Mouse (Mus musculus) forebrain, embryonic 16.5 days (tissue): ENCODE measurements around the gene Gstt2. TPM values are rescaled to one million over a fixed set of nuclear protein-coding genes. Genes with fewer than 3 reads are reported as not detected.
A peak's percentile ranks its signal among the peaks of the same experiment; 100 is the strongest.
"Not testable (repeated sequence)": the region's sequence is repeated elsewhere in the genome, so short reads cannot be mapped to it uniquely, and the experiment has no call there.

Source experiments
- ATAC-seq: fragments of 200-750 bp; cut with Nextera tagmentation; 2 replicates; pipeline ENCODE4 v1.8.0; 2017; ENCODE audit warnings: mild to moderate bottlenecking, moderate library complexity
- H3K27ac ChIP-seq: fragments of 300-500 bp; sonication (generic); 2 replicates; pipeline ENCODE4 v1.5.1; 2014; ENCODE audit warnings: low read length, control low read depth
- H3K27me3 ChIP-seq: fragments of 300-500 bp; sonication (generic); replicated peaks from 2 replicates; pipeline ENCODE4 v1.6.1; 2014; ENCODE audit warnings: low read length; ENCODE audit not compliant: control insufficient read depth, insufficient read depth
- H3K36me3 ChIP-seq: fragments of 300-500 bp; sonication (generic); 2 replicates; pipeline ENCODE4 v1.6.1; 2014; ENCODE audit not compliant: control insufficient read depth, insufficient read depth
- H3K4me1 ChIP-seq: fragments of 300-500 bp; sonication (generic); replicated peaks from 2 replicates; pipeline ENCODE4 v1.6.1; 2014; ENCODE audit warnings: low read length; ENCODE audit not compliant: control insufficient read depth, insufficient read depth
- H3K4me2 ChIP-seq: fragments of 300-500 bp; sonication (generic); 2 replicates; pipeline ENCODE4 v1.6.1; 2014; ENCODE audit warnings: mild to moderate bottlenecking, low read length, control low read depth
- H3K4me3 ChIP-seq: fragments of 300-500 bp; sonication (generic); replicated peaks from 2 replicates; pipeline ENCODE4 v1.5.1; 2014; ENCODE audit warnings: mild to moderate bottlenecking, low read length, control low read depth
- H3K9ac ChIP-seq: fragments of 300-500 bp; sonication (generic); replicated peaks from 2 replicates; pipeline ENCODE4 v1.6.1; 2014; ENCODE audit warnings: low read depth, low read length, control low read depth
- H3K9me3 ChIP-seq: fragments of 300-500 bp; sonication (generic); 2 replicates; pipeline ENCODE4 v1.6.1; 2016; ENCODE audit warnings: low read length; ENCODE audit not compliant: control insufficient read depth
- WGBS: fragments of 180-500 bp; shearing (Covaris S2); extraction: QIAGEN DNeasy Blood & Tissue Kit; methylation state at CpG from one replicate; pipeline ENCODE4 v1.1.7; 2014; 5-methylcytosine and 5-hydroxymethylcytosine counted together
- polyA plus RNA-seq: library from polyadenylated mRNA; unstranded; fragments of >200 nt; fragmentation: Nextera tagmentation; extraction: Ambion mirVana; gene quantifications from 2 replicates; pipeline ENCODE4 v1.2.1, GENCODE M21; 2015

The Gstt2 gene
- polyA plus RNA-seq, 1 experiment from 2014 or later, result 4.2 TPM

DNA sequence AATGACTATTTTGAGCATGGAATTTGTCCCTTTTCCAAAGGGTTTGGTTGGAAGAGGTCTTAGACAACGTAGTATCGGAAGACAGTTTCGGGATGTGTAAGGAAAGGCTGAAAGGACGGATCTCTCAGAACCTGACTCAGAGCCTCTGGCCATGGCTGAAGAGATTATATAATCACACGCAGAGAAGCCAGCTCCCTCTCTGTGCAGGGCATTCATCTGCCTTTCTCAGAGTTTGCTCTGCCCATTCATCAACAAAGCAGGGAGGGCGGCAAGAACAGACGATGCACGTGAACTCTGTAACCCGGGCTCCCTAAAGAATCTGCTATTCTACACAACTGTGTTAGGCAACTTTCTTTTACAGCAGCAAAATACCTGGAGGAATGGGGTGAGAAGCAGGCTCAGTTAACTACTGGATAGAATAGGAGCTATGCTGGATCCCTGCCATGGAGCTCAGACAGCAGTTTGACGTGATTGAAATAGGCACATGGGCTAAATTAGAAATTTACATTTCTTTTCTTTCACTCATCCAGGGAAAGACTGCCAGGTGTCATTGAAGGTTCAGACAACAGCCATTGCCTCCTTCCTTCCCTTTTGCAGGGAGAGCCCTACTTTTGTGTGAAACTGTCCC, 36.4 kb upstream of the Gstt2 start:
- H3K9ac ChIP-seq, result peak overlapping the region; percentile 59
- no peaks in the 10 kb centered on the region for H3K9me3 ChIP-seq
- H3K4me2 ChIP-seq, result peak overlapping the region; percentile 72
- no peaks in the 10 kb centered on the region for H3K27me3 ChIP-seq
- WGBS, result 2% methylated on average over 10 of the region's 10 CpGs
- peaks cover 14% of the 10 kb centered on the region for H3K4me1 ChIP-seq
- peak overlapping the region; percentile 38 for H3K4me3 ChIP-seq
- H3K27ac ChIP-seq, result peak overlapping the region; percentile 56
- ATAC-seq, result no peak
- no peaks in the 10 kb centered on the region for H3K36me3 ChIP-seq

DNA sequence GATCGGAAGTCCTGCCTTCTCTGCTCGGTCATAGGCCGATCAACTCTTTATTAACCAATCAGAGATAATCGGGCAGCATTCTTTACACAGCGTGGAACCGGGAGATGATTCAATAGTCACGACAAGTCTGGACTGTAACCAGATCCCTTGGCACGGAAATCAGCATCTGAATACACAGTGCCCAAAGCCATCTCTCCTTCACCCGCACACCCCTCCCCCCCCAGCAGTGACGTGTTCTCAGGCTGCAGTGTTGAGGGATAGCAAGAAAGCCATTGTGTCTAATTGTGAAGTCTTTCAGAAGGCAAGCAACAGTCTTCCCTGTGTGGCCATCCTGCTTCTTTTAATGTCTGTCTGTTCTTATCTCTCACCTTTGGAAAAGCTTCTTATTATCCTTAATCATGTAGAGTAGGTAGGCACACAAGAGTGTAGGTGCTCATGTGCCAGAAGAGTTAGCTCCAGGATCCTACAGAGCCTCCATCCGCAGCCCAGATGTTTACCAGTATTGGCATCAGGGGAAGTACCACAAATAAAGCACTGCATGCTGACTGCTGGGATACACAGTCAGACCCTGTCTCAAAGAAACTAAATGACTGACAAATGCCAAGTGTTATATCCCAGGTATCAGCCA, 35.8 kb upstream of the Gstt2 start:
- peak overlapping the region; percentile 59 for H3K9ac ChIP-seq
- WGBS, result under 1% methylated on average over 11 of the region's 11 CpGs
- no peaks in the 10 kb centered on the region for H3K9me3 ChIP-seq
- H3K27me3 ChIP-seq, result no peaks in the 10 kb centered on the region
- H3K4me3 ChIP-seq, result peak overlapping the region; percentile 38
- H3K4me2 ChIP-seq, result peak overlapping the region; percentile 72
- ATAC-seq, result peak; percentile 99
- H3K4me1 ChIP-seq, result peaks cover 14% of the 10 kb centered on the region
- no peaks in the 10 kb centered on the region for H3K36me3 ChIP-seq
- H3K27ac ChIP-seq, result peak overlapping the region; percentile 56

DNA sequence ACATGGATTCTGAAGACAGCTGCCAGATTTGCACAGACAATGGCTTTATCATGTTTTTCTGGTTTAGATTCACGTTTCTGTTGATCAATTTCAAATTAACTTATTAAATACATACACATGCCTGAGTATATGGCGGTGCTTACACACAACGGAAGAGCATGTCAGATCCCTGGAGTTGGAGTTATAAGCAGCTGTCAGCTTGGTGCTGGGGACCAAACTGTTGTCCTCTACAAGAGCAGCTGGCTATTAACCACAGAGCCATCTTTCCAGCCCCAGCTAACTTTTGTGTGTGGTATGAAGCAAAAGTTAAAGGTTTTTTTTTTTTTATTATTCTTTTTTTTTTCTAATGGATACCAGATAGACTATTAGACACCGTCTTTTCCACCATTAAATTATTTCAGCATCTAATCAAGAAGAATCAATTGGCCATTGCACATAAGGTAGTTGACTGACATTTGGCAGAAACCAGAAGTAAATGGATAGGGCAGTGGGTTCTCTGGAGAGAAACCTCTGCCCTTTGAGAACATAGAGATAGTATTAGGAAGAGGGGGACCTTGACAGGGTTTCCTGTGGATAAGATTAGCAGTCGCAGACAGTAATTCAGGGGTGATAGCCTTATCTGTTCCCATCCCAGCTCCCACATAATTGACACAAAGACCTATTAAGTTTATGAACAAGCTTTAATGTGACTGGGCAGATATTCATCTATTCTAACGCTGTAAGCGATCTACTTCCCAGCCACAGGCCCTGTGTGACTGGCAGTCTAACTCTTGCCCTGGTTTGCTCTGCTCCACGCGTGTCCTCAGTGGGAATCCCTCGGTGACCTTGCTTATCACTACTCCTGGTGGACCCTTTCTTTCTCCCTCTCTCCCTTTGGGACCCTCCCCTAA, 35.0 kb upstream of the Gstt2 start:
- WGBS, result 37% methylated on average over 10 of the region's 10 CpGs
- Histone ChIP-seq H3K27me3 (no peaks in the 10 kb centered on the region), H3K4me1 (peaks cover 14% of the 10 kb centered on the region), H3K36me3 (no peaks in the 10 kb centered on the region), H3K27ac (peak overlapping the region; percentile 56), H3K9me3 (no peaks in the 10 kb centered on the region), H3K9ac (peak overlapping the region; percentile 59), H3K4me2 (peak overlapping the region; percentile 72), H3K4me3 (peak overlapping the region; percentile 38)
- ATAC-seq, result no peak

DNA sequence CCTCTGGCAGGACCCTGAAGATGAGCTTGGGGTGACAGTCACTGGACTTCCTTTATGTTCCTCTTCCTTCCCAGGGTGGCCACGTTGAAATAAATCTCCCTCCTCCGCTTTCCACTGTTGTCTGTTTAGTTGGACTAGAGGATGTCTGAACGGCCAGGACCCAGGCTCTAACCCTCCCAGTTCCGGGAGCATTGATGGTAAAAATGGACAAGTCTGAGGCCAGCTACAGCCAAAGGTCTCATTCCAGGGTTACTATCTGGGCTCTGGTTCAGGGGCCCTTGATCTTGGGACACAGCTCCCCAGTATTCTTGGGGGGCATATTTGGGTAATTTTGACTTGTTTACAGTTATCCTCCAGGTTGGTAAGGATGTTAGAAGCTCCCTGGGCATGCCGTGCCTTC, 24.4 kb upstream of the Gstt2 start:
- 67% methylated on average over 5 of the region's 5 CpGs for WGBS
- Histone ChIP-seq H3K27ac (no peak overlapping the region), H3K4me1 (peaks cover 23% of the 10 kb centered on the region), H3K4me3 (no peak overlapping the region), H3K4me2 (no peak overlapping the region), H3K27me3 (no peaks in the 10 kb centered on the region), H3K36me3 (0 out of 2 replicates have a peak, but pooled peaks cover 2% of the 10 kb centered on the region), H3K9ac (no peak overlapping the region), H3K9me3 (no peaks in the 10 kb centered on the region)
- no peak for ATAC-seq

DNA sequence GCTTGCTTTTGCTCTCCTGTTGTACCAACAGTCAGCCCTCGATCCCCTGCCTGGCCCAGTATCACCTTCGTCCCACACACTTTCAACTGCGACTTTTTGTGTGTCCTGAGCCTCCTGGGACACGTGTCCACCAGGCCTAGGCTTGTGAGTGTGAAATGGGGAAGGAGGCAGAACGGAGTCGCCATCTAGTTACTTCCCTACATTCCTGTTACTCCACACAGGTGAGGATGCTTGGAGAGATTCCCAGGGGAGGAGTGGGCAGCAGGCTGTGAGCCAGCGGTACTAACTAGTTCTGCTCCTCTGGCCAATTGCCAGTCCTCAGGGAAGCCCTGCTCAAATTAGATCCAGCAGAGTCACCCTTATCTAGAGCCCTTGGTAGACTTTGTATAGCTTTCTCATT, 23.5 kb upstream of the Gstt2 start:
- 20% methylated on average over 7 of the region's 7 CpGs for WGBS
- ATAC-seq, result no peak
- no peaks in the 10 kb centered on the region for H3K27me3 ChIP-seq
- H3K4me2 ChIP-seq, result peak overlapping the region; percentile 81
- H3K36me3 ChIP-seq, result 0 out of 2 replicates have a peak, but pooled peaks cover 2% of the 10 kb centered on the region
- H3K9ac ChIP-seq, result peak overlapping the region; percentile 92; the same call in 1 of the 2 replicates
- H3K9me3 ChIP-seq, result no peaks in the 10 kb centered on the region
- peak overlapping the region; percentile 90 for H3K27ac ChIP-seq
- H3K4me3 ChIP-seq, result peak overlapping the region; percentile 85; the same call in 1 of the 2 replicates
- H3K4me1 ChIP-seq, result peaks cover 23% of the 10 kb centered on the region

DNA sequence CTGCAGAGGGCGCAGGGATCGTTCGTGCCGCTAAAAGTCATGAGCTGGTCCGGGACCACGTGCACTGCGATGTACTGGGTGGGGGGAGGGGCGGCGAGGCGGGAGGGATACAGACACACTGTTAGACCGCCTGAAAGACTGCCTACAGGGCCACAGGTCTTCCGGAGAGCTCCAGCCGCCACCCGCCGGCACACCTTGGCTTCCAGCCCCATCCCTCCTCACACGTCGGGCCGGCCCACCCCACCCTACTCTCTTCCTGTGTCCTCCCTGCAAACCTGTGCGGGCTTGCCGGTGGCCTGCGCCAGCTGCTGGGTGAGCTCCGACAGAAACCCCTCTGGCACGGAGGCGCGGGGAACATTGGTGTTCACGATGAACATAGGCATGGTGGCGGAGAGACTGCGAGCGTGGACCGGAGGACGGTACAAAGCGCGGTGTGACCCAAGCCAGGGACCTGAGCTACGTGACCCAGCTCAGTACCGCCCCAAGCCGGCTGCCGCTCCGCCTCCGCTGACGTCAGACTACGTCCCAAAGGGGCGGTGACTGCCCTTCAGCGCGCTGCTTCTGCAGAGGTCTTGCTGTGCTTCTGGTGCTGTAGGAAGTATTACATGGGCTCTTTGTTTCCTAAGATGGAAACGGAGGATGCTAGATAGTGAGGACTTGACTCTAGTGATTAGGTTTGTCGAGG, 22.7 kb upstream of the Gstt2 start, which contains the start of gene Mif:
Mif (minus strand) TSS at position 455 of the 685 bp plus-strand sequence.
- WGBS, result 0% methylated on average over 37 of the region's 46 CpGs
- peaks cover 23% of the 10 kb centered on the region for H3K4me1 ChIP-seq
- not testable (repeated sequence) for H3K9me3 ChIP-seq, H3K27me3 ChIP-seq, H3K36me3 ChIP-seq
- H3K4me3 ChIP-seq, result peak within 1 kb of the TSS; percentile 85
- peak; percentile 97 for ATAC-seq
- peak within 1 kb of the TSS; percentile 92 for H3K9ac ChIP-seq
- H3K4me2 ChIP-seq, result peak within 1 kb of the TSS; percentile 81
- H3K27ac ChIP-seq, result peak within 1 kb of the TSS; percentile 90

DNA sequence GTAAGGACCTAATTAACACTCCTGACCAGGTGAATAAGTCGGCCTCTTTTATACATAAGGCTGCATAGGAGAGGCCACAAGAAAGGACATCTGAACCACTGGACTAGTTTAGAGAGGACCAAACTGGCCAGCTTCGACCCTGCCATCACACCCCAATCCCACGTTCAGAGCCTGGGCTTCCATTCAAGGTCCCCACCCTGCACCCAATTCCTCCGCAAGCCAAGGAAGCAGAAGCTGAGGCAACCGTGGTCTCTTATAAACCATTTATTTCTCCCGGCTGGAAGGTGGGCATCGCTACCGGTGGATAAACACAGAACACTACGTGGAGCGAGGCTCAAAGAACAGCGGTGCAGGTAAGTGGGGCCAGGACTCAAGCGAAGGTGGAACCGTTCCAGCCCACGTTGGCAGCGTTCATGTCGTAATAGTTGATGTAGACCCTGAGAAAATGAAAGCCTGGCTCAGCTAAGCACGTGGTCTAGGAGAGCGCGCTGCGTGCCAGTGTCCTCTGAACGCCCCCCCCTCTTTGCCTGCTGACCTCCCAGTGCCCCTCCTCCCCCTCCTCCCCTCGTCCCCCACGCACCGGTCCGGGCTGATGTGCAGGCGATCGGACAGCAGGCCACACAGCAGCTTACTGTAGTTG, 22.0 kb upstream of the Gstt2 start:
- H3K4me3 ChIP-seq, result peak overlapping the region; percentile 85

DNA sequence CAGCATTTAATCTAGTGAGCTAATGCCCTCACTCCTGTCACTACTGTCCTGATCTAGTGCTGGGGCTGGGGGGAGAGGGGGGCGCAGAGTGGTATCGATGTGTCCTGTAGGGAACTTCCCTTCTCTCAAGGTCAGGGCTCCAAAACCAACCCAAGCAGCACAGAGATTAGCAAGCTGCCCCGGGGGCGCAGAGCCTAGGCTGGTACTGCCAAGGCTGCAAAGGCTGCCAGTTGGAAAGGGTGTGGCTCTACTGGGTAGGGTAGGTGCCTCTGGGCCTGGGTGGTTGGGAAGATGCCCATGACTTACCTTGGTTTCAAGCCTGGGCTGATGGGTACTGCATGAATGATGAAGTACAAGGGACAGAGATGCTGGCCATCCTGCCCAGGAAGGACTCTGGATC, 20.4 kb upstream of the Gstt2 start:
- Histone ChIP-seq H3K4me1 (peaks cover 23% of the 10 kb centered on the region), H3K36me3 (0 out of 2 replicates have a peak, but pooled peaks cover 2% of the 10 kb centered on the region), H3K9me3 (no peaks in the 10 kb centered on the region), H3K4me2 (no peak overlapping the region), H3K27me3 (no peaks in the 10 kb centered on the region), H3K27ac (no peak overlapping the region), H3K9ac (no peak overlapping the region), H3K4me3 (no peak overlapping the region)
- no peak for ATAC-seq
- WGBS, result 95% methylated on average over 4 of the region's 4 CpGs

More for the DNA sequence above, 22.0 kb upstream of the Gstt2 start:
- peak overlapping the region; percentile 81 for H3K4me2 ChIP-seq
- 0 out of 2 replicates have a peak, but pooled peaks cover 2% of the 10 kb centered on the region for H3K36me3 ChIP-seq
- H3K9me3 ChIP-seq, result no peaks in the 10 kb centered on the region
- peak overlapping the region; percentile 92 for H3K9ac ChIP-seq
- H3K27me3 ChIP-seq, result no peaks in the 10 kb centered on the region
- 1% methylated on average over 27 of the region's 27 CpGs for WGBS
- H3K4me1 ChIP-seq, result peaks cover 23% of the 10 kb centered on the region
- peak; percentile 67 for ATAC-seq
- peak overlapping the region; percentile 90 for H3K27ac ChIP-seq
